Mouse (Mus musculus): Measurements from ENCODE around the gene Saa3. TPM values are rescaled to one million over a fixed set of nuclear protein-coding genes. Genes with fewer than 3 reads are reported as not detected.
A peak's percentile ranks its signal among the peaks of the same experiment; 100 is the strongest.

Saa3 gene
- polyA plus RNA-seq, 1 experiment, result 4.3 TPM

DNA sequence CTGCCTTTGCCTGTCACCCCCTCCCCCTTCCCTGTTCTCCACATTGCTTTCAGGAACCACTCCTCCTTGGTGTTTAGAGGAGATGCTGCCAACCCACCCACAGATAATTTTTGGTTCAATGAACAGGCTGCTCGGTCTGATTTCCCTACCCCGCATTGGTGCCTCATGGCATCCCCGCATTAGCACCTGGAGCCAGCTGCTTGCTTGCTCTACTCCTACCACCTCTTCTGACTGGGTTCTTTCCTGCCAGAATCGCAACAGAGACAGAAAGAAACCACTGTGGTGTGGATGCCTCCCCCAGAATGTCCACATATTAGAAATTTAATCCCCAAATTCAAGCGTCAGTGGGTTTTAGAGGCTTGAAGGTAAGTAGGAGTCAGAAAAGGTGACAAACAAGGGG, 8.9 kb upstream of the Saa3 start:
- Histone ChIP-seq H3K4me3 (no peak overlapping the region), H3K27me3 (ENCODE audit: control insufficient read depth, insufficient read depth, insufficient read length) (no peaks in the 10 kb centered on the region), H3ac (ENCODE audit: control insufficient read depth, insufficient read length) (no peak overlapping the region), H3K36me3 (ENCODE audit: control insufficient read depth, insufficient read depth) (no peaks in the 10 kb centered on the region), H3K4me2 (ENCODE audit: low read depth) (no peak overlapping the region), H3K79me2 (ENCODE audit: control insufficient read depth, insufficient read depth) (no peaks in the 10 kb centered on the region)
- no peak for TF ChIP-seq MAX (IDR thresholded peaks at IDR 0.05; ENCODE audit: low read depth)
- TF ChIP-seq POLR2A (IDR thresholded peaks at IDR 0.05; ENCODE audit: insufficient read length, low read depth), result no peak

DNA sequence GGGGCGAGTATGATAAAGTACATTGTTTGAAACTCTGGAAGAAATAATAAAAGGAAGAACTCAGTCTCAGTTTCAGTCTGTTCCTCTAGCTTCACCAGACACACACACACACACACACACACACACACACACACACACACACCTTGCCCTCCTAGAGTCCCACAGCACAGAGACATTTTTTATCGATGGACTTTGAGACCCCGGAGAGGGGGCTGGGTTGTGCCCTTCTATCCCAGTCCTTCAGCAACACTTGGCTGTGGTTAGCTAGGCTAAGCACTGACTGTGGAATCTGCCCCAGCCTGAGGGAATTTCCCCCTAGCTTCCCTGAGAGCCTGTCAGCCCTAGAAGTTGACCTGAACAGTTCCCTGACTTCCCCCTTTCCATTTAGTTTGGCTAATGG, 8.3 kb upstream of the Saa3 start:
- no peaks in the 10 kb centered on the region for H3K36me3 ChIP-seq (ENCODE audit: control insufficient read depth, insufficient read depth)
- H3K79me2 ChIP-seq (ENCODE audit: control insufficient read depth, insufficient read depth), result no peaks in the 10 kb centered on the region
- H3ac ChIP-seq (ENCODE audit: control insufficient read depth, insufficient read length), result no peak overlapping the region
- no peak overlapping the region for H3K4me2 ChIP-seq (ENCODE audit: low read depth)
- no peak for TF ChIP-seq MYOD1 (IDR thresholded peaks at IDR 0.05; ENCODE audit: control insufficient read depth in 1 of 3, insufficient read length in 2 of 3, low read depth in 2 of 3)
- TF ChIP-seq POLR2AphosphoS2 (IDR thresholded peaks at IDR 0.05; ENCODE audit: insufficient read length, low read depth), result no peak
- no peak for TF ChIP-seq MAX (IDR thresholded peaks at IDR 0.05; ENCODE audit: low read depth)
- no peak for TF ChIP-seq SRF (IDR thresholded peaks at IDR 0.05; ENCODE audit: control insufficient read depth, insufficient read length, low read depth)
- TF ChIP-seq TCF3 (IDR thresholded peaks at IDR 0.05; ENCODE audit: insufficient read length, low read depth), result no peak
- TF ChIP-seq E2F4 (IDR thresholded peaks at IDR 0.05; ENCODE audit: insufficient read depth), result no peak
- no peak for TF ChIP-seq USF1 (IDR thresholded peaks at IDR 0.05; ENCODE audit: low read depth)
- TF ChIP-seq MYOG (IDR thresholded peaks at IDR 0.05; ENCODE audit: control insufficient read depth in 1 of 3, insufficient read depth in 1 of 3, insufficient read length in 2 of 3, low read depth in 2 of 3), result no peak
- no peak for TF ChIP-seq POLR2A (IDR thresholded peaks at IDR 0.05; ENCODE audit: insufficient read length, low read depth)
- TF ChIP-seq CEBPB (IDR thresholded peaks at IDR 0.05; ENCODE audit: insufficient read depth, poor library complexity, severe bottlenecking), result no peak
- TF ChIP-seq TCF12 (IDR thresholded peaks at IDR 0.05; ENCODE audit: insufficient read depth, poor library complexity, severe bottlenecking), result no peak
- TF ChIP-seq REST (IDR thresholded peaks at IDR 0.05; ENCODE audit: insufficient read depth, insufficient read length), result no peak
- H3K27me3 ChIP-seq (ENCODE audit: control insufficient read depth, insufficient read depth, insufficient read length), result no peaks in the 10 kb centered on the region
- H3K4me3 ChIP-seq, result no peak overlapping the region

DNA sequence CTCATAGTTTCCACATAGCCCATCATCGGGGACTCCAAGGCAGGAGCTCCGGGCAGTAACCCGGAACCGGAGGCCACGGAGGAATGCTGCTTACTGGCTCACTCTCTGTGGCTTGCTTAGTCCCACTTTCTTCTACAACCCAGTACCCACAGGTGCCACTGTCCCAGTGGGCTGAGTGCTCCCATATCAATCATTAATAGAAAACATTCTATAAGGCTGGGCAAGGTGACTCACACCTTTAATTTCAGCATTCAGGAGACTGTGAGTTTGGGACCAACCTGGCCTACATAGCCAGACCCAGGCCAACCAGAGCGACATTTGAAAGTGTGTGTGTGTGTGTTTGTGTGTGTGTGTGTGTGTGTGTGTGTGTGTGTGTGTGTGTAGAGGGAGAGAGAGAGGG, 7.9 kb upstream of the Saa3 start:
- Histone ChIP-seq H3K79me2 (ENCODE audit: control insufficient read depth, insufficient read depth) (no peaks in the 10 kb centered on the region), H3K36me3 (ENCODE audit: control insufficient read depth, insufficient read depth) (no peaks in the 10 kb centered on the region), H3K27me3 (ENCODE audit: control insufficient read depth, insufficient read depth, insufficient read length) (no peaks in the 10 kb centered on the region), H3K4me3 (no peak overlapping the region), H3K4me2 (ENCODE audit: low read depth) (no peak overlapping the region), H3ac (ENCODE audit: control insufficient read depth, insufficient read length) (no peak overlapping the region)
- TF ChIP-seq E2F4 (IDR thresholded peaks at IDR 0.05; ENCODE audit: insufficient read depth) (no peak), TCF3 (IDR thresholded peaks at IDR 0.05; ENCODE audit: insufficient read length, low read depth) (no peak), POLR2A (IDR thresholded peaks at IDR 0.05; ENCODE audit: insufficient read length, low read depth) (no peak), MYOG (IDR thresholded peaks at IDR 0.05; ENCODE audit: control insufficient read depth in 1 of 3, insufficient read depth in 1 of 3, insufficient read length in 2 of 3, low read depth in 2 of 3) (no peak), POLR2AphosphoS2 (IDR thresholded peaks at IDR 0.05; ENCODE audit: insufficient read length, low read depth) (no peak), USF1 (IDR thresholded peaks at IDR 0.05; ENCODE audit: low read depth) (no peak), REST (IDR thresholded peaks at IDR 0.05; ENCODE audit: insufficient read depth, insufficient read length) (no peak), CEBPB (IDR thresholded peaks at IDR 0.05; ENCODE audit: insufficient read depth, poor library complexity, severe bottlenecking) (no peak), MYOD1 (IDR thresholded peaks at IDR 0.05; ENCODE audit: control insufficient read depth in 1 of 3, insufficient read length in 2 of 3, low read depth in 2 of 3) (no peak)

DNA sequence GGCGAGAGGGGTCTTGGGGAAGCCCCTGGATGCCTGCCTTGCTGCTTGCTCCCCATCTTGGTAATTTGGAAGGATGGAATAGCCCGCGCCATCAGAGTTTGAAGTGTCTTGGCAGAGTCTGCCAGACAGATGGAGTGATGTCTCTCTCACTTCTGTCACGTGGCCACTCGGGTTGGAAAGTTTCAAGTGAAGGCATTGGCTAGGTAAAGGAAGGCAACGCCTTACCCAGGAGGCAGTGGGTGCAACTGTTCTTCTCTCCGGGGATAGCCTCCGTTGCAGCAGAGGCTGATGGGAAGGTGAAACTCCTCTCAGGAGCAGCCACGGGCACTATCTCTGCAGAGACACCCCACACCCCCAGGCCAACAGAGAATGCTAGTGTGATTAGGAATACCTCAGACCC, 5.0 kb upstream of the Saa3 start:
- Histone ChIP-seq H3K79me2 (ENCODE audit: control insufficient read depth, insufficient read depth) (no peaks in the 10 kb centered on the region), H3K27me3 (ENCODE audit: control insufficient read depth, insufficient read depth, insufficient read length) (no peaks in the 10 kb centered on the region), H3ac (ENCODE audit: control insufficient read depth, insufficient read length) (no peak overlapping the region), H3K4me2 (ENCODE audit: low read depth) (no peak overlapping the region), H3K4me3 (no peak overlapping the region), H3K36me3 (ENCODE audit: control insufficient read depth, insufficient read depth) (no peaks in the 10 kb centered on the region)
- TF ChIP-seq MYOG (IDR thresholded peaks at IDR 0.05; ENCODE audit: control insufficient read depth in 1 of 3, insufficient read depth in 1 of 3, insufficient read length in 2 of 3, low read depth in 2 of 3) (no peak), USF1 (IDR thresholded peaks at IDR 0.05; ENCODE audit: low read depth) (peak; percentile 40), POLR2AphosphoS2 (IDR thresholded peaks at IDR 0.05; ENCODE audit: insufficient read length, low read depth) (no peak)

DNA sequence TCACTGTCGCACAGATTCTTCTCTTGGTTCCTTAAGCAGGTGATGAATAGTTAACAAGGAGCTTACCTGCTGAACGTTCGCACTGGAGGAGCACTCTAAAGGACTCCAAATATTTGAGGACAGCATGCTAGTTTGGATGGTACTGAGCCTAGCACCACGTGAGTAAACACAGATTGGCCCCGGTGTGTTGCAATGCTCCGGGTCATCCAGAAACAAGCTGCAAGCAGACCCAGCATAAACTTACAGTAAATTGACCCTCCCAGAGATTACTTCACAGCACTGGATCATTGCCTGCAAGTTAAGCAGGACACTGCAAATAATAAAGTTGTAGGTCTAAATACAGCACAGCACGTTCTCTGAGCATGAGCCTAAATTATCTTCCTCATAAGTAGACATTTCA, 4.0 kb upstream of the Saa3 start:
- no peaks in the 10 kb centered on the region for H3K27me3 ChIP-seq (ENCODE audit: control insufficient read depth, insufficient read depth, insufficient read length)
- TF ChIP-seq TCF12 (IDR thresholded peaks at IDR 0.05; ENCODE audit: insufficient read depth, poor library complexity, severe bottlenecking), result no peak
- TF ChIP-seq TCF3 (IDR thresholded peaks at IDR 0.05; ENCODE audit: insufficient read length, low read depth), result no peak
- TF ChIP-seq MYOD1 (IDR thresholded peaks at IDR 0.05; ENCODE audit: control insufficient read depth in 1 of 3, insufficient read length in 2 of 3, low read depth in 2 of 3), result no peak
- no peak for TF ChIP-seq MAX (IDR thresholded peaks at IDR 0.05; ENCODE audit: low read depth)
- no peak for TF ChIP-seq USF1 (IDR thresholded peaks at IDR 0.05; ENCODE audit: low read depth)
- TF ChIP-seq E2F4 (IDR thresholded peaks at IDR 0.05; ENCODE audit: insufficient read depth), result no peak
- TF ChIP-seq POLR2A (IDR thresholded peaks at IDR 0.05; ENCODE audit: insufficient read length, low read depth), result no peak
- no peak for TF ChIP-seq SRF (IDR thresholded peaks at IDR 0.05; ENCODE audit: control insufficient read depth, insufficient read length, low read depth)
- TF ChIP-seq POLR2AphosphoS2 (IDR thresholded peaks at IDR 0.05; ENCODE audit: insufficient read length, low read depth), result no peak
- no peak for TF ChIP-seq CEBPB (IDR thresholded peaks at IDR 0.05; ENCODE audit: insufficient read depth, poor library complexity, severe bottlenecking)
- no peak for TF ChIP-seq REST (IDR thresholded peaks at IDR 0.05; ENCODE audit: insufficient read depth, insufficient read length)
- no peak for TF ChIP-seq MYOG (IDR thresholded peaks at IDR 0.05; ENCODE audit: control insufficient read depth in 1 of 3, insufficient read depth in 1 of 3, insufficient read length in 2 of 3, low read depth in 2 of 3)
- H3K4me2 ChIP-seq (ENCODE audit: low read depth), result no peak overlapping the region
- H3K36me3 ChIP-seq (ENCODE audit: control insufficient read depth, insufficient read depth), result no peaks in the 10 kb centered on the region
- H3ac ChIP-seq (ENCODE audit: control insufficient read depth, insufficient read length), result no peak overlapping the region
- no peak overlapping the region for H3K4me3 ChIP-seq
- no peaks in the 10 kb centered on the region for H3K79me2 ChIP-seq (ENCODE audit: control insufficient read depth, insufficient read depth)

Data from myocyte (in vitro differentiated cells).